Mouse (Mus musculus) layer of hippocampus, postnatal 10 days (tissue): ENCODE measurements at regions not wholly inside any gene's neighbourhood (a gene's known extent, or its start where the extent isn't known, plus 50 kb on each side); places are given as distances from the start of the nearest gene placed in this dataset.

Experiments
- DNase-seq, 2 experiments: peaks; one replicate each; pipeline ENCODE4 v3.0.0; 2021; ENCODE audit warnings: low spot score in 2 of 2

DNA sequence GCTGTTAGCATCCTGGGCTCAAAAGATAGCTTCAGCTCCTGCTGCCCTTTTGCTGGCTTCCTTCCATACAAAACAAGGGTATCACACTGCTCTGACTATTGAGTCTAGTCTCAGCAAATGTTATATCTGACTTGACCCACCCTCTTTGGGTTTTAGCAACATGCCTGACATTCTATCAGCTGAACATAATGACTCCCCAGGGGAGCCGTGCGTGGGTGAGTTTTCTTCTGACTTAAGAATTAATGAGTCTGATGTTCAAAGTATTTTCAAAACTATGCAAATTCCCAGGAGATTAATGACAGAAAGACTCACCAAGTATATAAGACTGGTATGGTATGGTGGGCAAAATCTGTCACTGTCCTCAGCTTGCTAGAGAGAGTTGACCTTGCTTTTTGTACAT, 159.0 kb downstream of the Pmp22 start:
- DNase-seq, result no peak

DNA sequence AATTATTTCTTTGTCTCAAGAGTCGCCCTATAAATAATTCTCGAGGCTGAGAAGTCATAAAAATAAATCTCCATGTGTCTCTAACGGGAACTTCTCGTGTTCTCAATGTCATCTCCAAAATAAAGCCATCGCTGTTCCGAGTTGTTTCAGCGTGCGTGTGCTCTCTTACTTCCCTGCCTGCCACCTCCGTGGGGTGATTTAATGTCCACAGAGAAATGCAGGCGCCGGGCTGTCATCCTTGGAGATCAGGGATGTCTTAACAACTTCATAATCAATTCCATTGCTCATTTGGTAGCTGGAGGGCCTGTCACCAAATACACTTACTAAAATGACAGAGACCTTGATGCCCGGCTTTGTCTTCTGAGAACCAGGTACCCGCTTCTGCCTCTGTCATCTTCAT, 161.8 kb downstream of the Pmp22 start:
- no peak for DNase-seq

DNA sequence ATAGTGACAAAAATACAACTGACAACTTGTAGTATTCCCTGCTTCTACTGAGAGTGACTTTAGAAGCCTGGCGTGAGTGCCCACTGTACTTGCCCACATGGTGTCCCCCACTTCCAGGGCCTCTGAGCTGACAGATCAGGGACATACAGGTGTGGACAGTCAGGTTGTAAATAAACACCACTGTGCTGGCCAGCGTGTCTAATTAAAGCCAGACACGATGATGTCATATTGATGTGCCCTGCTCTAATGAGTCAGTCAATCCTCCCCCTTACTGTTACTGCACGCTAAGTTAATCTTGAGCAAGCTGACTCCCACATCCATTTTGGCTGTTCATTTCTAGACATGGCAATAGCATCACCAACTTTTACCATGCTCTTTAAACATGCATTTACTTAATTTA, 164.7 kb downstream of the Pmp22 start:
- DNase-seq, result no peak

DNA sequence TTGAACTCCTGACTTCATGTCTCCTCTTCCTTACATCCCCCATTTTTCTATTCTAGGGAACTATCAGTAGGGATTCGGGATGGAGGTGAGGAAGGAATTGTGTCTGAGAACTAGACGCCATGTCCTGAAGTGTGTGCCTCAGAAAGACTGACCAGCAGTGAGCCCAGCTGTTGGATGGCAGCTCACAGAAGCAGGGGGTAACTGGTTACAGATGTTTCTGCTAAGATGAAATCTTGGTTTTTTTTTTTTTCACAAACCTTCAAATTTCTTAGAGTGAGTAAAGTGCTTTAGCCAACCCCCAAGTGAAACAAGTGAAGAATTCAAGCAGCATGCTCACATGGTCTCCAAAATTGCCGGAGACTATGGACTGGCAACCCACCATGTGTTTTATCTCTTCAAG, 165.7 kb downstream of the Pmp22 start:
- DNase-seq, result no peak

DNA sequence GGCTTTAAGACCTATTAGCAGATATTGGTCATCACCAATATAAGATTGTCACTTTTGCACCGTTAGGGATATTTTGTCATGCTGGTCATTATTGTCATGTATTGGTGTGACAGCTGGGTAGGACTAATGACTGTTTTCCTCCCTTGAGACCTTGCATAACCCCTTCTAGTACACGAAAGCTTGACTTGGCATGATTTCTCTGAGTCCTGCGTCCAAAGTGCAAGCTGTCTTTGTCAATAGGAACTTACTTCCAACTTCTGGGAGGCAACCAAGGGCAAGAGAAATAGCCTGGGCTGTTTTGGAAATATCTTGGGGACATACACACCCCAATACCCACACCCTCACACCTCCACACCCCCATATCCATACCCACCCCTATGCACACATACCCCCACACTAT, 167.7 kb downstream of the Pmp22 start:
- DNase-seq, result no peak

DNA sequence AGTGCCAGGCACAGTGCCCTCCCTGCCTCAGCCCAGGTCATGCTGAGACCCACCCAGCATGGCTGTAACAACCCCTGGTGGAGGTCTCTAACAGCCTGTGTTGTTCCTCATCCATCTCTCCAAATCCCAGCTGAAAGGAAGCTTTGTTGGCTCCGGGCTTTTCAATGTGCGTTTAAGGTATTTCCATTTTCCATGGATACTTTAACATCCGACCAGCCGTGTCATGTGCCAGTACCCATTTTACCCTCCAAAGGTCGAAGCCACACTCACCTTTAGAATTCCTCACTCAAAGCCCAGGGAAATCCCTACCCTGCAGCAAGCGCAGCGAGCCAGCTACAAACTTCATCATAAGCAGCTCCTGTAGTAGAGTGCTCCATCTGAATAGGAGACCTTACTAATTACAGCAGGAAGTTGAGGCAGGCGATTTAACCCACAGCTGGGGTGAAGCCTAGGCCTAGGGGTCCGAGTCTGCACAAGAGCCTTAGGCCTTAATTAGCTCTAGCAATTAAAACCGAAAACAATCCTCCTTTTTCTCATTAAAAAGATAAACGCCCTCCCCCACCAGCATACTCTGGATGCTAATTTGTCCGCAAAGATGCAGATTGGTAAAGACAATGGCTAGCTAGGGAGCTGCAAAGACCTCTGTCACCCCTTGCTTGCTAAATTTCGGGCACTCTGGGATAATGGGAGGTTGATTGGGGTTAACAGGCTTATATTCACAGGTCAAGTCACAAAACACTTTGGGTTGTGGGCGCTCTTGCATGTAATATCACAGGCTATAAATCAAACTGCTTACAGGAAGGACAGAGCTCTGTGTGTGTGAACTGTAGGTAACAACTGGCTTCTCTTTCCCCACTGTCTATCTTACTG, 171.2 kb downstream of the Pmp22 start:
- no peak for DNase-seq

DNA sequence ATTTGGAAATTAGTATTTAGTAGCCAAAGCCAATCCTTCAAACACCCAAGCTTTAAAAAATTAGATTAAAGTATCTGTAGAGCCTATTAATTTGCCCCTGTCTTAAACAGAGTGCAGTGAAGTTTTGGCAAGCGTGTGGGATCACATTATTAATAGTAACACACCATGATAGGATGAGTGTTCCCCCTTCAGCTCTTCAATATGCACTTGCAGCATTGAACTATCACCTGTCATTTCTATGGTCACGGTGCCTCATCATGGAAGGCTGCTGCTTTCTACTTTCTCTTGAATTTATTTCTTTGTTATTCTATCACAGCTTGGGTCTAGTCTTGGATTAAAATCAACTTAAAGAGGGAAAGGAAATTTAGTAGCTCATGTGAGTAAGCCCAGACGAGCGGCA, 196.4 kb downstream of the Pmp22 start:
- no peak for DNase-seq

DNA sequence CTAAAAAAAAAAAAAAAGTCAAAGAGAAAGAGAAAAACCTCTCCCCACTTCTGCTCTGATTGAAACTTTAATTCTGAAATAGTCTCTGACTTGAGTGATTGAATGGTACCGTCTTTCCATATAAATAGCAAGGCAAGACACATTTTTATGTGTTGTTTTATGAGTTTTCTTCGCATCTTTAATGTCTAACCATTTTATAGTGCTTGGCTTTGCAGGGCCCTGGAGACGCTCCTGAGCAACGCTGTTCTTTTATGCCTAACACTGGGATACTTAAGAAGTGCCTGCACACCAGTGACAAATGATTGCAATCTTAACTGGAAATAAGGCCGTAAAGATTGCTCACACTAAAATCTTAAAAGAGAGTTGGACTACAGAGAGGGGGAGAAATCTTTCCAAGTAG, 198.1 kb downstream of the Pmp22 start:
- DNase-seq, result no peak

DNA sequence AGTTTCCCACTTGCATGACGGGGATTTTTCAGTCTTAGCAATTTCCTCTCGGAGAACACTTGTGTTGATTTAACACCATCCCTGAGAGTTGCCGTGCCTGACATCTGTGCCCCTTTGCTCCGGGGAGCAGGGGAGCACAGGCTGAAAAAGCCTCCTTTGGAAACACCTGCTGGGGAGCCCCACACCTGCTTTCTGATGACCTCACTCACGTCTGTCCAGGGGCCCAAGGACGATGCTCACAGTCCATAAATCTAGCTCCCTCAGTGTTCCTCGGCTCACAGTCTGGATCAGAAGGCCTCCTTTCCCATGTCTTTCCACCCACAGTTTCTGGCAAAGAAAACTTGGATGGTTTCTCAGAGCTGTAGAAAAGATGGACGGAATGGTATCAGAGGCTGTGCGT, 208.7 kb downstream of the Pmp22 start:
- no peak for DNase-seq

DNA sequence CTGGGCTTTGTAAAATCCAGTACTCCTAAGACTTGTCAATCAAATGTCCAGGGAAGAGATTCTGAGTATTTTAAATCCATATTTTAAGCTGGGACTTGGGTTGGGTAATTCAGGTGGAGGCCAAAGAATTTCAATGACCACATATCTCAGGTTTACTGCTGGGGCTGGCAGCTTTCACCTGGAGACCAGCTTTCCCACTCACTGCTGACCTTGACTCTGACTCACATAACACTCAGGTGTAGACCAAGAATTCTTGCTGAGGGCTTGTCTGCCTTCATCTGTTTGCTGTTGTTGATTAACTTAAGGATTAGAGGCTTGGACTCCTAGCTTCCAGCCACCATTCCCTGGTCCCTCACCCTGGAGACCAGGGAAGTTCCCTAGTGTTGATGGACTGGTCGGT, 209.5 kb downstream of the Pmp22 start:
- DNase-seq, result no peak

DNA sequence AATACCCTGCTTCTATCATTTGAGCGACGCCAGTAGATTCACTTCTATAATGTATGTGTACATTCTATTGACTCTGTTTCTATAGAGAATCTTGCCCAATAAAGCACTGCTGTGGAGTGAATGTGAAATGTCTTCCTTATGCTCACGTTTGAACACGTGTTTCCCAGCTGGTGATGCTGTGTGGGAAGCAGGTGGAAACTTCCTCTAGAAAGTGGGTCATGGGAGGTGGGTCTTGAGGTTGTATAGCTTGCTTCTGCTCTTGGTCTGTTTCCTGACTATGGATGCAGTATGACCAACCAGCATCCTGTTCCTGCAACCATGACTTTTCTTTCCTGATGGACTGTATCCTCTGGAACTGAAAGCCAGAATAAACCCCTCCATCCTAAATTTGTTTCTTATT, 216.9 kb downstream of the Pmp22 start:
- DNase-seq, result no peak

DNA sequence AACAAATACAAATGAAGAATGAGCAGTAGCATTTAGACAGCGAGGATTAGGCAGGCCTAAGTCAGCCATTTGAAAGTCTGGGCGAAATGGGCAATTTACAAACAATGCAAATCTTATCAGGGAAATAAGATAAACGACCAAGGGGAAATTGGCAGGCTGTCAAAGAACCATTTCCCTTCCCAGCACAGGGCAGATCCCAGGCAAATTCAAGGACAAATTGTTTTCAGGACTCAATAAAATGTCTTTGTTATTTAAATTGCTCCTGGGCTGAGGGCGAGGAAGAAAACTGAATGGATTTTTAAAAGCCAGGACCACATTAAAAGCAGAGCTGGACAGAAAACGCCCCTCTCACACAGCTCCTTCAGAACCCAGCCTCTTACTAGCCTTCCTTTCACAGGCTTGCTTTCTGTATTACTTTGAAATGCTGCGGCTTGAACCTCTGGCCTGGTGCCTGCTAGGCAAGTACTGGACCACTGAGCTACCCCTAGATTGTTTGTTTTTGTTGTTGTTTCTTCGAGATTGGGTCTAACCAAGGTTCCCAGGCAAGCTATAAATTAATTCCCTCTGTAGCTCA, 221.4 kb downstream of the Pmp22 start:
- no peak for DNase-seq

DNA sequence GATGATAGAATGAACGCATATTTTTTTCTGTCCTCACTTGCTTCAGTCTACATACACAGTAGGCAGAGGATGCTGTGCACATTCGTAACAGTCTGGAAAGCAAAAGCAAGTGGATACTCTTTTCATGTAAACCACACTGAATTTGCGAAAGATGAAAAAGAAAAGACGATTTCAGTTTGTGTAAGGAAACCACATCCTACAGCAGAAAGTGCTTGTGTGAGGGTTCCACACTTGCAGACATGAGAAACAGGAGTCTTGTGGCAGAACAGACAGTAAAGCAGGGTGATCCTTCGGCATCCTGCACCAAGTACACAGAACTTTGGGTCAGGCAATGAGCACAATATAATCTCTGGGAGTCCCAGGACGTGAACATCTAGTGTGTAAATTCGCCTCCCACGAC, 223.2 kb downstream of the Pmp22 start:
- no peak for DNase-seq

DNA sequence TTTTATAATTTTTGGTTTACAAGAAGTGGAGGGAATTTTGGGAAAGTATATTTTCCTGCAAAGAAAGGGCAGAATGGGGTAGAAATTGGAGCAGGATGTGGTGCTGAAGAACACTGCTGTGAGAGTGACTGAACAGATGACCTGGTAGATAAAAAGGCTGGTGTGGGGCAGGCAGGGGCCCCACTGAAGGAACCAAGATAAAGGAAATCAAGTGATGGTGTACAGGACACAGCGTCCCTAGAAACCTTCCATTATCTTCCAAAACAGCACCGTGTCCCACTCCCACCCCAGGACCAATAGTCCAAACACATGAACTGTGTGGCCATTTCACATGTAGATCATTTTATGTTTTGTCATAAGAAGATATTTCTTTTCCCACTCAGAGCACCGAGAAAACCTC, 224.2 kb downstream of the Pmp22 start:
- DNase-seq, result no peak

DNA sequence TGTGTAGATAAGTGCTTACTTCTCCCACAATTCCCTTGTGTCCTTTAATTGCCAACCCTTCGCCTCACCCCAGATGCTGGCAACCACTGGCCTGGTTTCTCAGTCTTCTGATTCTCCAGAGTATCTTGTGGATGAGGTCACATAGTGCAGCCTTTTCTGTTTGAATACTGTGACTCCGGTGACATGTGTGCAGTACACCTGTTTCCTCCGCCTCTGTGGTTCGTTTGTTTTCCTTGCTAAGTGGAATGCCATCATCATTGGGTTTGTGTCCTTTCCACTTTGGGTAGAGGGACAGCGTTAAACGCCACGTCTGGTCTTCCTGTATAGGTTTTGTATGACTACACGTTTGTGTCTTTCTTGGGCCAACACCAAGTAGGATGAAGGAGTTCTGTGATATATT, 224.9 kb downstream of the Pmp22 start:
- DNase-seq, result no peak

DNA sequence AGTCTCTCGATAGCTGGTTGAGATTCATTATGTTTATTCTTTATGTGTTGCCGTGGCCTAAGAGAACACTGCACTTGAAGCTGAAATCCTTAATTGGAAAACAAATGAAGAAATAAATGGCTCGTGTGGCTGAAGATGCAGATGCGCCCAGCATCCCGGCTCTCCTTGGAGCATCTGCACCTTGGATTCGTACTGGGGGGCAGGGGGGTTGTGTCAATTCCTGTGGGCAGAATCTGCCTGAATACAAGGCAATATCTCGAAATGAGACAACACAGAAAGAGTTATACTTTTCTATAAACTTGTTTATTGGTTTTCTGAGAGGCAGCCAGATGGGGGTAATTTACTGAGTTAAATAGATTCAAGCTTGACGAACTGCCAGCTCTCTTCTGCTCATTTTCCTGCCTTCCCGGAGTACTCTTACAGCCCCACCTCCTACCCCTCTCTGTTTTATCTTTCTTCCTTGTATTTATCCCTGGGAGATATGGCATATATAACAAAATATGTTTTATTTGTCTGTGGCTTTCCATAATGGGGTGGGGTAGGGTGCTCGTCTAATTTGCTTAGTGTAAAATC, 229.1 kb downstream of the Pmp22 start:
- DNase-seq, result no peak

DNA sequence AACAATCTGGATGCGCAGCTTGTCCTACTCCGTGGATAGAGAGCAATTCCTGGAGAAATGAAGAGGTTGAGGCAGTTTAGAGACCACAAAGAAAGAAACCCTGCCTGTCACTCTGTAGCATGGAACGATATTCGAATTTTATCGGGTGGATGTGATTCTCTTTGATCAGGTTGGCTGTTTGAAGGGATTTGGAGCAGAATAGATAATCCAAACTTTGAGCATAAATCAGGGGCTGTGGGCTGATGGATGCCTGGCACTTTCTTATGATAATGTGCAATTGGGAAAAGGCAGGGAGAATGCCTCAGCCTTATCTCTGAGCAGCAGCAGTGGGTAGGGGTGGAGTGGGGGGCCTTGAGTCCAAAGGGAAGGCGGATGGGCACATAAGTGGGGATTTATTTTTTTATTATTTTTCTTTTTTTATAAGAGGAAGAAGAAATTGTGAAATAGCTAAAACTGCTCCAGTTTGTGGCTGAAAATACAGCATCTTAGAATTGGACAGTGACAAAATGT, 239.0 kb downstream of the Pmp22 start:
- no peak for DNase-seq

DNA sequence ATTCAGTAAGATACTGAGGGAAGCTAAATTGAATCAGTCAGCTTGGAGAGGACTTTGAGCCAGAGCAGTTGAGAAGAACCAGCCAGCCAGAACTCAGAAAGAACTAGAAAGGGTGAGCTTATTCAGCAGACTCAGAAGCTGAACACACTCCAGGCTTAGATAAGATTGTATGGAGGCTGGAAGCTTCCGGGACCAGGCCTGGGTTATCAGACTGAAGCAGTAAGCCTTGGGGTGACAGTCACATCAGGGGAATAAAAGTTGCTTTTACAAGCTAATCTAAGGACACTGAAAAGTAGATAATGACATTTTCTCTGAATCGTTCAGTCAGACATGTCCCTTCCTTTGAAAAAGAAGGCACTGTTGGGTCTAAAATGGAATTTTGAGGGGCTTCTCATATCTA, 240.7 kb downstream of the Pmp22 start:
- DNase-seq, result no peak

DNA sequence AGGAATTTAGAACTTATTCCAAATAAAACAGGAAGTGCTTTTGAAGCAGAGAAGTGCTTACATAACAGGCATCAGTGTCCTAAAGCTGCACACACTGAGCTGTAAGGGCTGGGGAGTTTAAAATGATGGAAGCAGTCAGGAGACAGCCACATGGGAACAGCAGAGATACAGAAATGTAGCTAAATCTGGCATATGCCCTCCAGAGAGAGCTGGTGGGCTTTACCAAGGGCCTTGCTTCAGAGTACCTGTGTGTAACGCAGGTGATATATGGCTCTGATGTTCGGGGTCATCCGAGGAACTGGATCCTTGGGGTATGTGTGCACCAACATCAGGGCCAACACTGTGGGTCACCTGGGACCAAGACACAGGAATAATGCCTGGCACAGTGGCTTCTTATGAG, 247.5 kb downstream of the Pmp22 start:
- no peak for DNase-seq

DNA sequence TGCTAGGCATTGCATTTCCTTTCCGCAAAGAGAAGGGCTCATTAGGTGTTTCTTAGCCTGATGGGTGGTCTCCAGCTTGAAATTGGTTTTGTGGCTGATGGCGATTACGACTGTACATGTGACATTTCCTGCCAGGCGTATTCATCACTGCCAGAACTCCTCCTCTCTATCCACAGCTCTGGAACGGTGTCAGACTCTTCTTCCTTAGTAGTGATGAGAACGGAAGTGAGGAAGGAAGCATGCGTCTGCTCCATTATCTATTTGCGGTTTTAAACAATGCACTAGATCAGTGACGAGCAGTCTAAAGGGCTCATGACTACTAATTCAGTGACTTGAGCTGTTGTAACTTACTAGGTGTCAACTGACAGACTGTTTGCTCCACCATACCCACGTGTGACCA, 248.2 kb downstream of the Pmp22 start:
- no peak for DNase-seq

DNA sequence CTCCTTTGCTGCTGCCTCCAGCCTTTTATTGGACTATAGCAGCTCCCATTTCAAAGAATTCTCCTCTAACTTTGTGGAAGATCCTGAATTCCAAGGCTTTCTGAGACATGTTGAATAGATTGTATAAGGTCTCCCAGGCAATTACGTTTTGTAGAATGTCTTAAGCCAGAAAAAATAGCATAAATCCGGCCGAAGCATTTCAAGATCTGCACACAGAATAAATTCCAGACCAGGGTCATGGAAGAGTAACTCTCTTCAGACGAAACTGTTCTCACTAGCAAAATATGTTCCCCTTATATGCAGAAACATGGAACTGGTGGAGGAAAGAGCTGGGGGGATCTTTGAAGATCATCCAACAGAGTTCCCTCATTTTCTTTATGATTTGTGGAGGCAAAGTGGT, 259.5 kb downstream of the Pmp22 start:
- no peak for DNase-seq

DNA sequence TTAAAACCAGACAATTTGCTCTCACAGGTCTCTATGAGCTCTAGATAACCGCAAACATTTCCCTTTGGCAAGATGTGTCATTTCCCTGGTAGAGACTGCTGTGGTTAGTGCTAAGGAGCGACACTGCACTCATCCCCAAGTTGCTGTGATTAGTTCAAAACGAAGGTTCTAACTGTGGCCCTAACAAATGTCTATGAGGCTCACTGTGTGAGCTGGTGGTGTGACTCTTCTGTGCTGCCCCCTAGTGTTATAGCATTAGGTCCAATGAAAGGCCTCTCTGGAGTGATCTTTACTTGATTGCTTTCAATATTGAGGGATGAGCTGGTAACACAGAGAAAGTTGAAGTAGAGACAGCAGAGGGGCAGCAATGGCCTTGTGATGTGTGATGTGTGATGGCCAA, 262.7 kb downstream of the Pmp22 start:
- DNase-seq, result peak in 1 of 2 experiments; percentile 14

DNA sequence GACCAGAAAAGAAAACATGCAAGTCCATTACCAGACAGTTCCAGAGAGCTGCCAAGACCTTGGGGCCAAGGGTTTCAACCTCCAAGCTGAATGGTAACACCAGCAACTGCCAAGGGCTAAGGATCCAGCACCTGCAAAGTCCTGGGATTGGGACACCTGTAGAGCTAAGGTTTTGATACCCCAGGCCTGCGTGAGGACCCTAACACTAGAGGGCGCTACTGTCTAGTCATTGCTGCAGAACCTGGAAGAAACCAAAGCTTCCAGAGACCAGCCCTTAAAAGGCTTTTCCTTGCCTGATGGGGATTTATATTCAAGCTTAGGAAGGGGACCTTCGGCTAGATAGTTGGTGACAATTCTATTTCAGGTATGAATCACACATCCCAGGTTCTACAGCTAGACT, 263.6 kb downstream of the Pmp22 start:
- DNase-seq, result no peak
